Mouse (Mus musculus) splenic B cell, adult 2 months (primary cell): Measurements from ENCODE around the gene Kxd1.

Experiments used
- DNase-seq: peaks from one replicate; pipeline ENCODE4 v3.0.0-alpha.2; 2011; ENCODE audit warnings: low read depth, low spot score
- H3K27me3 ChIP-seq: 2 replicates; pipeline ENCODE4 v1.6.1; 2012; ENCODE audit warnings: mild to moderate bottlenecking, low read length, moderate library complexity, mixed read lengths; ENCODE audit not compliant: control insufficient read depth, poor library complexity, insufficient read depth, severe bottlenecking
- H3K36me3 ChIP-seq: 2 replicates; pipeline ENCODE4 v1.6.1; 2012; ENCODE audit warnings: mild to moderate bottlenecking, low read length, moderate library complexity, mixed read lengths; ENCODE audit not compliant: control insufficient read depth, poor library complexity, insufficient read depth, severe bottlenecking

The Kxd1 gene

DNA sequence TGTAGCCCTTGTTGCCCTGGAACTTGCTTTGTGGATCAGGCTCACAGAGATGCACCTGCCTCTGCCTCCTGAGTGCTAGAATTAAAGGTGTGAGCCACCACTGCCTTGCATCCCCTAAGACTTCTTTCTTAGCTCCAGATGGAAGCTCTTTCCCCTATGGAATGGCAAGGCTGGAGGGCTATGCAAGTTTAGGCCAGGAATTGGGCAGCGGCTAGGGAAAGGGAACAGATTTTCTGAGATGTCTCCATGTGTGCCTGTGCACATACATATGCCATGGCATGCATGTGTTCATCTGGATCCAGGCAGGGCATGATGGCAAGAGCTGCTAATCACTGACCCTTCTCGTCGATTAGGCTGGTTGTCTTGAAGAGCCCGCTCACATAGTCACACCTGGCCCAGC, 62.1 kb downstream of the Kxd1 start:
- DNase-seq = no peak
- Histone ChIP-seq H3K36me3 (no peaks in the 10 kb centered on the region), H3K27me3 (no peaks in the 10 kb centered on the region)

DNA sequence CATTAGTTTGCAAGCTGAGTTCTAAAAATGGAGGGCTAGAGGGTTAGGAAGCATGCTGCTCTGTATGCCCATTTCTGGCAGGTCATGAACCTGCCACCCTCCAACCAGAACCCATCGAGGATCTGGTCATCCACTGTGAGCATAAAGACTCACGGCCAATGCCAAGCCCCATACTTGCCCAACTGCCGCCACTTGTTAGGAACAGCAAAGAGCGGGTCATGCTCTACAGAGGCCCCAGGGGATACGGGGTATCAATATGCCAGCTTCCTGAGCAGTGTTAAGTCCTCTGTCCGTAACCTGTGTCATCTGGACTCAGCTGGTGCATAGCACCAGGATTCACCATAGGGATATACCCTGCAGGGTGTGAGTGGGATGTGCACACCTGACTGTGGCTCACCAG, 63.6 kb downstream of the Kxd1 start:
- no peak for DNase-seq
- no peaks in the 10 kb centered on the region for H3K36me3 ChIP-seq
- no peaks in the 10 kb centered on the region for H3K27me3 ChIP-seq

DNA sequence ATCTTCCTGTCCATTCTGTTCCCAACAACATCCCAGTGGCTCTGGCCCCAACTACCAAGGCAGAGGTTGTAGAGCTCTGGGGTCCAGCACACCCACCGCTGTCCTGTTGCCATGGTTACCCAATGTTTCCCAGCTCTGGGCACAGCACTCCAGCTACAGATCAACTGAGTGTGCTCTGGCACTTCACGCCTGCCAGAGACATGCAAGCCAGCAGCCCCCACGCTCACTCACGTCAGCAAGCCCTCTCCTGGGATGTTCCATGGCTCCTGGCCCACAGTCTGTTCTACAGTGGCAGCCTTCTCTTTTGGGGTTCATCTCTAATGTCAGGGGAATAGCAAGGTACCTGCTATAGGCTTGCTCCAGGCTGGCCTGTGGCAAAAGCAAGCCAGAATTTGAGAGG, 64.5 kb downstream of the Kxd1 start:
- DNase-seq = no peak
- Histone ChIP-seq H3K36me3 (no peaks in the 10 kb centered on the region), H3K27me3 (no peaks in the 10 kb centered on the region)

DNA sequence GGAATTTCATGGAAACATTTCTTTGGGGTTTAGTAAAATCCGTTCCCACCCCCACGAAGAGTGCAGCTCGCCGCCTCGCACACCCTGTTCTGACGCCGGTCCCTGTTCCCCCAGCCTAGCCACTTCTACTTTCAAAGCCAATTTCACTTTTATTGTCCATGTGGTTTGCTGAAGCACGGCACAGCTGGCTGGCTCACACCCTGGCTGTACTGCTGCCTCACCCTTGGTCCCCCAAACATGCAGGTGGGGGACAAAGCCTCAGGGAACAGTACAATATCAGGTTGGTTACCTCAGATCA, 65.3 kb downstream of the Kxd1 start:
- no peaks in the 10 kb centered on the region for H3K36me3 ChIP-seq
- no peak for DNase-seq
- H3K27me3 ChIP-seq = no peaks in the 10 kb centered on the region

DNA sequence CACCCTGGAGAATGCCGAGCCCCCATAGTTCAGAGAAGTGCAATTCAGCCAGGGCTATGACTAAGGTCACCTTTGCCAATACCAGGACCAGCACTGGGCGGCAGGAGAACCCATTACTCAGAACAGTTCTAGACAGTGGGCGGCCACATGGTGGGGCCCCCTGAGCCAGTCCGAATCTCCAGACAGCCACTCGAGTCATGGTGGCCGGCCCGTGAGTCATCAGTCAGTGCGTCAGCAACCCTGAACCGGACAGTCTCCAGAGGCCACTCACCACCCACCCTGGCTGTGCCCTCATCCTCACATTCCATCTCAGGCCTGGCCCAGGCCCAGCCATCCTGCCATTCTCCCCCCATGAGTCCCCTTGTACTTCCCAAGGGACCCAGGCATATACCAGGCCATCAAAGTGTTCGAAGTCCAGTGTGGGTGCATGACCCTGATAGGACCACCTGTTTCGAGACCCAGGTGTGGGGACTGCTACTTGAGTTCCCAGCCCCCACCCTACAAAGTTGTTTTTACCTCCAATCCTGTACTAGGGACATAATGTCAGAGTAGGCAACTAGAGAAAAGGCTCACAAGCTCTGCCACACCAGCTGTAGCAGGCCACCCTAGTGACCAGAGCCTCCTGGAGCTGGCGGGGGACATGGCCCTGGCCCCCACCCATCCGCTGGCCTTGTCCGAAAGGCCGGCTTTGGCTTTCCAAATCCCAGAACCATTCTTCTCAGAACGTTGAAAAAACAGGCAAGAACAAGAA, 65.8 kb downstream of the Kxd1 start:
- DNase-seq = no peak
- Histone ChIP-seq H3K27me3 (no peaks in the 10 kb centered on the region), H3K36me3 (no peaks in the 10 kb centered on the region)

DNA sequence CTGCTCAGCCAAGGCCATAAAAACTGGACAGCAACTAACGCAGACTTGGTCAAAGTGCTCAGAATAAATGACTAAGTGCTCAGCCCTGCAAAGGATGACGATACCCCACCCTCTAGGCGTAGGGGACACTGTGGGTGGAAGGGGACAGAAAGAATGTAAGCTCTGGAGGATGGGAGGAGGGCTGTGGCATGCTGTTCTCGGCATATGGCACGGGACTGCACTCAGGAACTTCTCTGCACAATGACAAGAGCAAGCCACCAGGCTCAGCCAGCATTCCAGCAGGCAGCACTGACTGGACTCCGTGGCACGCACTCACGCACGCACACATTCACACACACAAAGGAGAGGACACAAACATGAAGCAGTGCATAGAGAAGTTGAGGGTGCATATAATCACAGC, 67.2 kb downstream of the Kxd1 start:
- DNase-seq = no peak
- Histone ChIP-seq H3K27me3 (no peaks in the 10 kb centered on the region), H3K36me3 (no peaks in the 10 kb centered on the region)

DNA sequence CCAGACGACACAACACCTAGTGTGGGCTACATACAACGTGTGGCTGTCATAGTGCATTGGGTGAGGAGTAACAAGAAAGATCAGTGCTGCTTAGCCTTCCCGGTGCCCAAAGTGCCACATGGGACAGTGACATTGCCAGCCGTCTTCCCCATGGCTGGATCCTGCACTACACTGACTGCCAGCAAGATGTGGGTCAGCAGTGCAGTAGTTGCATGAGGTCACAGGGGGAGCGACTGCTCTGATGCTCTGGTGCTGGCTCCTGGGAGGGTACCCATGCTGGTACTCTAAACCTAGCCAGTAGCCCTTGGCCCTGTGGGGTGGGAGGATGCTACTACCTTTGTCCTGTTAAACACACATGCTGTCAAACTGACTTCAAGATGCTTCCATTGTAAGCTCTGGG, 67.6 kb downstream of the Kxd1 start:
- Histone ChIP-seq H3K36me3 (no peaks in the 10 kb centered on the region), H3K27me3 (no peaks in the 10 kb centered on the region)
- DNase-seq = no peak

DNA sequence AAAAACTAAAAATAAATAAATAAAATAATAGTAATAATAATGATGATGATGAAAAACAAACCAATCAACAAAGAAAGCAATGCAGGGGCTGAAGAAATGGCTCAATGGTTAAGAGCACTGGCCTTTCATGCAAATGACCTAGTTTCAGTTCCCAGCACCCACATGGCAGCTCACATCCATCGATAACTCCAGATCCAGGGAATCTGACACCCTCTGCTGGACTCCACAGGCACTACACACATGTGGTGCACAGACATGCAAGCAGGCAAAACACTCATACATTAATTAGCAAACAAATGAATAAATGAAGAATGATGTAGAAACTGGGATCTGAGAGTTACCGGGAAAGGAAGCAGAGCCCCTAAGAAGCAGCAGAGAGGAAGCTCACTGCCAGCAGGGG, 68.1 kb downstream of the Kxd1 start:
- DNase-seq = peak; percentile 11
- H3K27me3 ChIP-seq = no peaks in the 10 kb centered on the region
- H3K36me3 ChIP-seq = no peaks in the 10 kb centered on the region

DNA sequence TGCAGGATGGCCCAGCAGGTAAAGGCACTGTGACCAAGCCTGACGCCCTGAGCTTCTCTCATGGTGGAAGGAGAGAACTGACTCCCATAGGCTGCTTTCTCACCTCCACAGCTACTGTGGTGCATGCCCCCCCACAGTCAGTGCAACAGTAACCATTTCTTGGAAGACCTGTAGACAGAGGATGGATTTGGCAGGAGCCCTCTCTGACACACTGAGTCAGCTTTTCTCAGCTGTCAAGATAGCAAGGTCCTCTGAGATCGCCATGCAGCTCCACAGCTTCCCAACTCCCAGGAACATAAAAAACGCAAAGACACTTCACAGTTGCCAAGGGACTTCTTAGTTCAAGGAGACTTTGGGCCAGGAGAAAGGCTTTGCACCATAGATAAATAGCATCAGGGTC, 69.3 kb downstream of the Kxd1 start:
- no peak for DNase-seq
- Histone ChIP-seq H3K36me3 (no peaks in the 10 kb centered on the region), H3K27me3 (no peaks in the 10 kb centered on the region)
